Mouse (Mus musculus) kidney, postnatal 14 days (tissue): ENCODE data around the gene 3110040M04Rik.
A peak's percentile ranks its signal among the peaks of the same experiment; 100 is the strongest.
"Not testable (repeated sequence)": the region's sequence is repeated elsewhere in the genome, so short reads cannot be mapped to it uniquely, and the experiment has no call there.

ENCODE experiments used
- DNase-seq: peaks from one replicate; pipeline ENCODE4 v3.0.0; 2022; ENCODE audit warnings: mixed read lengths

Gene 3110040M04Rik

DNA sequence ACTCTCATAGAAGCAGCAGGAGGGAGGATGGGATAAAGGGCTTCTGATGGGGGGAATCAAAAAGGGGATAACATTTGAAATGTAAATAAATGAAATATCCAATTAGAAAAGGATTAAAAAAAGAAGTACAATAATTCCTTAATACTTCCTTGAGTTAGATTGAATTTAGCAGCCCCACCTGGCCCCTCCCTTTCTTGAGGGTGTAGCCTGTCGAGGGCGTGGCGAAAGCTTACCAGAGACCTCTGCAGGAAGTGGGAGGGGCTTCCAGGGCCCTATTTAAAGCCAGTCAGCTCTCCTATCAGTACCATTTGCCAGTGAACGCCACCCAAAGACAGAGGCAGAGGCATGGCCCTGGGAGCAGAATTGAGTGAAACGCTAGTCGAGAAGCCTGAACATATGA is at the start of gene 3110040M04Rik:
Gene 3110040M04Rik, plus strand, starts transcription at position 304 of the 400 bp plus-strand sequence.
- DNase-seq, result not testable (repeated sequence)

GRCm38 (mm10) chr1:151154131-151154530 is 49.8 kb upstream of the 3110040M04Rik start:
- DNase-seq, result not testable (repeated sequence)

GRCm38 (mm10) chr1:151156129-151156528 is 47.8 kb upstream of the 3110040M04Rik start:
- no peak for DNase-seq

DNA sequence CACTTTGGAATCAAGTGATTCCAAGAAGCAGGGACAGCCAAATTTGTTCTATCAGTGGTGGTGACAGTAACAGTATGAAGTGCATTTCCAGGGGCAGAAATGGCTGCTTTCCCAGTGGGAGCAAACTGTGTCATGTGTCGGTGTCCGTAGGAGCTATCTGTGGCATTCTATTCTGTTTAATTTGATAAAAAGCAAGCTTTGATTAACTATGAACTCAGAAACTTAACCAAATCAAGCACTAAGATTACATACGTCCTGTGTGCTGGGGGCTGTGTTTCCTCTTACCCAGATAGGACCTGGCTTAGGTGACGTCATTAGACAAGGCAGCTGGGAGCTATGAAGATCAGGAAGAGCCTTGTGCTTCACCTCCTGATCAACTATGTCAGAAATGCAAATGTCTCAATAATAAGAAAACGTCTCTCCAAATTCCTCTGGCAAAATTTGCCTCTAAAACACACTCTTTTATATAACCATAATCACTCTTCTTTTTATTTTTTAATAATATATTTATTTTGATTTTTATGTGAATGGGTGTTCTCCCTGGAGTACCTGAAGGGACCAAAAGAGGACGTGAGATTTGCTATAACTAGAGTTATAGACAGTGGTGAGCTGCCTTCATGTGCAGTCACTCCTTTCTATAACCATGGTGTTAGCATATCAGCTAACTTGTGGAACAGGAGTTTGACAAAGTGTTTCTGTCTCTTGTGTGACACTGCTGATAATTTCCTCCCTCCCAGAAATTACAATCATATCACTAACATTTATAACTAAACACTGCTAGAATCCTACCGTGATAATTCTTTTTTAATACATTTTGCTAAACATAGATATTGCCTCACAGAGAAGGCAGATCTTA is 46.9 kb upstream of the 3110040M04Rik start:
- no peak for DNase-seq

- DNase-seq, result peak; percentile 84
Measured at GRCm38 (mm10) chr1:151157963-151158856, 45.7 kb upstream of the 3110040M04Rik start.

DNA sequence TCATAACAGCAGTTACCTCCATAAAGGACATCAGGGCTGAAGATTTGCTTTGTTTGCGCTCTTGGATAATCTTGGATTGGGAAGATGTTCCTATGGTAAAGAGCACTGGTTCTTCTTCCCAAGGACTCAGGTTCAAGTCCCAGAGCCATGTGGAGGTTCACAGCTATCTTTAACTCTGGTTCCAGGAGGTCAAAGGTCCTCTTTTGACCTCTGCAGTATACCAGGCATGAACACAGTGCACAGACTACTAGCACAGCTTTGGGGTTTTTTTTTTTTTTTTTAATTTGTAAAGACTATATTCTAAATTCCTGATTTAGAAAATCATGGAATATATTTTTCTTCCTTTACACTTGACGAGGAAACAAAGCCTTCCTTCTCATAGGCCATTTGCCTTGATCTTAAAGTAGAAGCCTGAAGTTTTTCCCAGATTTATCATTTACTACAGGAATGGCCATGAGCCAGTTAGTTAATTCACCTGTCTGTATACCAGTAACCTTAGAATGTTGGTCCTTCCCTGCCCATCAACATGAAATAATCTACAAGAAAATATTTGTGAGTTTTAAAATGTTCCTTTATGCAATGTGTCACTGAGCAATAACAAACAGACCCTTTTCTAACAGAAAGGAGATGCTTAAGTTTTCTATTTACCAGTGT is 44.9 kb upstream of the 3110040M04Rik start:
- DNase-seq, result no peak

DNA sequence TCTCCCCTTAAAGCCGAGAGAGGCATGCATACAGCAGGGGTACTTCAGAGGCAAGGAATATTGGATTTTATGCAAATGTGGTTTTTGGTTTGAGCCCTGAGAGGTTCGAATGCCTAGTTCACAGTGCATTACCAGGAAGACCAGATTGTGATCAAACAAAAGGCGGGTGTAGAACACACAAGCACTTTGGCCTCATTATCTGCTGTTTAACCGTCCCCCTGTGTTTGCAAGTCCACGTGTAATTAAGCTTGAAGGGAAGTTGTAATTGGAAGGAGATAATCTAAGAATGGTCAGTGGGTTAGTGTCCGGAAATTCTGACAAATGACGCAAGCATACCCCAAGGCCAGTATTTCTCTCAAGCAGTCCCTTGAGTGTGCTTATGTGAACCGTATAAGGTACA is 37.9 kb upstream of the 3110040M04Rik start:
- DNase-seq, result no peak

- DNase-seq, result no peak
Measured at GRCm38 (mm10) chr1:151167297-151168047, 36.4 kb upstream of the 3110040M04Rik start.

DNA sequence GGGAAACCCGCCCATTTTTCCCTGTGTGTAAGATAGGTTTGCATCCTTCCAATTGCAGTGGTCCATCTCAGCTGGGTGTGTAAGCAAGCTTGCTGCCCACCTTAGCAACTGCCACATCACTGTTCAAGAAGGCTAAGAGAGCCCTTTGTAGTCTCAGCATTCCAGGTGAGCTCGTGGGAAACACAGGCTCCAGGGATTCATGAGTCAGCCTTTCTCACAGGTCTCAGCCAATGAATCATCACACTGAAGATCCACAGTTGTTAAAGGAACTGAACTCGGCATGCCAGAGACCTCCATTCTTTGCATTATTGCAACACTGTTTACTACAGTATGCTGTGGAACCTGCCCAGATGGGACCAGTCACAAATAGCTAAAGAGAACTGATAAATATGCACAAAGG is 35.3 kb upstream of the 3110040M04Rik start:
- DNase-seq, result no peak

GRCm38 (mm10) chr1:151171572-151172461 is 32.1 kb upstream of the 3110040M04Rik start:
- no peak for DNase-seq

DNA sequence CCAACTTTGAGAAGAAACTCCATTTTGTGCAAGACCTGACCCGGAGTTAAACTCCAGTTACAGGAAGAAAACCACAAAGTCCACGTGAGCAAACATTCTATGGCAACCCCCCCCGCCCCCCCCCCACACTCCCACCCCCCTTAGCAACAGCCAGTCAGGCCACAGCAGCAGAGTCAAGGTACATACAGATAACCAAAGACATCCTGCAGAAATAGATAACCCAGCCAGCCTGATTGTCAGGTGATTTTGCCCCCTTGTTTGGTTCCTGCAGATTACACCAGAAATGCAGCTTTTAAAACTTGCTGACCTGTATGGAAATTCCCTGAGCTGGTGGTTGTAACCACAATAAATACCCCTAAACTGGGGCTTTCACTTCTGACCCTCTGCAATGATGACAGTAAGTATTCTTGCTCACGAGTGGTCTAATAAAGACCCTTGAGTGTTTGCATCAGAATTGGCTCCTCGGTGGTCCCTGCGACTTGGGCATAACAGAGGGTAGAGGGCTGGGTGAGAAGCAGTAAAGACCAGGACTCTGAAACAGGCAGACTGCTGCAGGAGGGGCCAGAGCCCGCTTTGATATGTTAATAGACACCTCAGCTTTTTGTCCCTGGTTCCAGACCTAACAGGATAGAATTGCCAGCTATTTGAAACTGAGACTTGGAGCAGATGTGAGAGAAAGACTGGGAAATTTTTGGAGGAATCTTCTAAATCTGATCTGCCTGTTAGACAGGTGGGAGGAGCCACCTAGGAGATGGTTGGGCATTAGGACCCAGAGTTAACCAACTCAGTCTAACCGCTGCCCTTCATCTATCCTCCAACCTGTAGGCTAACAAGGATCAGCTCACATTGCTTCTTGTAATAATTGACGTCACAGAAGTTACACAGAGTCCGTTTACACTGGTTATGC is 26.6 kb upstream of the 3110040M04Rik start:
- peak; percentile 64 for DNase-seq

- no peak for DNase-seq
Measured at GRCm38 (mm10) chr1:151177937-151178271, 26.0 kb upstream of the 3110040M04Rik start.

- no peak for DNase-seq
Measured at GRCm38 (mm10) chr1:151178505-151179083, 25.3 kb upstream of the 3110040M04Rik start.

DNA sequence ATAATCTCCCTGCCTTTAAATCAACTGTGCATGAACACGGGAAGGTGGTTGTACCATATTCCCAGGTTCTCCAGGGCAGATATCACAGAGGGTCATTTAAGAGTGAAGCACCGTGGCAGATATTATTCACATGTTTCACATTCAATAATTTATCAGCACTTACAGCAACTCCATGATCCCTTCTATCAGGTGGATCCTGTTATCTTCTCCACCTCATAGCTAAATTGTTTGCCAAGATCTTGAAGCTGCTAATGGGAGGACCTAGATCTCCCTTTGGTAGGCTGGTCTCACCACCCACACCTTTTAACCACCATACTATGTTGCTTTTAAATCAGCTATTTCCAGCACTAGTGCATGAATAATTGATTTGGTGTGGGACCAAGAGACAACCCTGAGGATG is 23.8 kb upstream of the 3110040M04Rik start:
- DNase-seq, result no peak

DNA sequence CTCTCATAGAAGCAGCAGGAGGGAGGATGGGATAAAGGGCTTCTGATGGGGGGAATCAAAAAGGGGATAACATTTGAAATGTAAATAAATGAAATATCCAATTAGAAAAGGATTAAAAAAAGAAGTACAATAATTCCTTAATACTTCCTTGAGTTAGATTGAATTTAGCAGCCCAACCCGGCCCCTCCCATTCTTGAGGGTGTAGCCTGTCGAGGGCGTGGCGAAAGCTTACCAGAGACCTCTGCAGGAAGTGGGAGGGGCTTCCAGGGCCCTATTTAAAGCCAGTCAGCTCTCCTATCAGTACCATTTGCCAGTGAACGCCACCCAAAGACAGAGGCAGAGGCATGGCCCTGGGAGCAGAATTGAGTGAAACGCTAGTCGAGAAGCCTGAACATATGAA is 21.7 kb upstream of the 3110040M04Rik start, which contains the start of gene Gm47985:
Gene Gm47985, plus strand, starts transcription at position 272 of the 400 bp plus-strand sequence.
- not testable (repeated sequence) for DNase-seq

DNA sequence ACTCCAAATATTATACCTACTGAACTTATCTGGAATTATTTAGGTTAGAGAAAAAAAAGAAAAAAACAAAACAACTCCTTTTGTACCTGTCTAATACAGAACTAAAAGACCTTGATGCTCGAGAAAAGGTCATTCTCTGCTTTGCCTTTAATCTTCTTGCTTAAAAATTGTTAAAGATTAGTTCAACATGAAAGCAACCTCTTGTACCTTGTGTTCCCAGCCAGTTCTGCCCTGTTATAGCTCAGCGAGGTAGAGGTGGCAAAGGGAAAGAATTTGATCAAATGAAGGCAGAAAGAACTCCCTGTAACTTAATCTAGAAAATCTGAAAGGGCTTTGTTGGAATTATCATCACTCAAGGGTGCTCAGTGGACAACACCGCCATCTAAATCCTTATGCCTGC is 17.7 kb upstream of the 3110040M04Rik start:
- DNase-seq, result not testable (repeated sequence)

DNA sequence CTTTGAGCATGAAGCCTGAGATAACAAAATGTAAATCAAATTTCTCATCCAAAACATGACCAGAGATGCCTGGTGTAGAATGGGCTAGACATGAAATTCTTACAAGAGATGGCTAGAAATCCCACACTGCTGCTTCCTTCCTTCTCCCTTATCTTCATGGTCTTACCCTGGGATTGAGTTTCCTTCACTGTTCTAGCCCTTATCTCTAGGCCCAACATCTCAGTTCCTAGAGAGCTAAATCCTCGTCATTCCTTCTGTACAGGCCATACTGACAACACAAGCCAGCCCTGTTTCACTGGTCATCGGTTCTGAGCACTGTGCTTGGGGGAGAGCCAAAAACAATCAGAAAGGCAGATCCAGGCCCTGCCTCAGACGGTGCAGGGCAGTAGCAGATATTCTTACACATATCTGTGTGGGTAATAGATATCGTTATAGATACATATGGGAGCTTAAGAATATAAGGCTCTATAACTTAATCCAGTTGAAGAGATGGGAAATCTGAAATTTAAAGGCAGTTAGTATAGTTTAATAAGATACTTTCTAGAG is 17.0 kb upstream of the 3110040M04Rik start:
- DNase-seq, result not testable (repeated sequence)

DNA sequence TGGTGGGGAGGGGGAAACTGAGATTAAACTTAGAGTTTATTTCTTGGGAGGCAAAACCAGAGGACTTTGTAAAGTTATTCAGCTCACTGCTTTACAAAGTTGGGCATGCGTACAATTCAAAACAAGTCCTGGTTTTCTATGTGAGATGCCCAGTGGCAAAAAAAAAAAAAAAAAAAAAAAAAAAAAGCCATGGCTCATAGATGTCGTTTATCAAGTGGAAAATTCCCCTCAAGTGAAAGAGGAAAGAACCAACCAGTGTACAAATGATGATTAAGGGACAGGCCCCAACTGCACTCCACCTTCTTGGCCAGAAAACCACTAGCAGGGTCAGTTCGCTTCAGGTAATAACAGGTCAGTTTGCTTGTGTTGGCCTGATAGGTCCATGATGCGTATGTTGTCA is 15.5 kb upstream of the 3110040M04Rik start:
- no peak for DNase-seq

DNA sequence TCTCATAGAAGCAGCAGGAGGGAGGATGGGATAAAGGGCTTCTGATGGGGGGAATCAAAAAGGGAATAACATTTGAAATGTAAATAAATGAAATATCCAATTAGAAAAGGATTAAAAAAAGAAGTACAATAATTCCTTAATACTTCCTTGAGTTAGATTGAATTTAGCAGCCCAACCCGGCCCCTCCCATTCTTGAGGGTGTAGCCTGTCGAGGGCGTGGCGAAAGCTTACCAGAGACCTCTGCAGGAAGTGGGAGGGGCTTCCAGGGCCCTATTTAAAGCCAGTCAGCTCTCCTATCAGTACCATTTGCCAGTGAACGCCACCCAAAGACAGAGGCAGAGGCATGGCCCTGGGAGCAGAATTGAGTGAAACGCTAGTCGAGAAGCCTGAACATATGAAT is 11.8 kb upstream of the 3110040M04Rik start, which contains the start of gene Gm8947:
Gene Gm8947, plus strand, starts transcription at position 302 of the 400 bp plus-strand sequence.
- not testable (repeated sequence) for DNase-seq
